Mouse (Mus musculus) embryonic facial prominence, embryonic 14.5 days (tissue): ENCODE data around the gene Hid1. TPM values are rescaled to one million over a fixed set of nuclear protein-coding genes. Genes with fewer than 3 reads are reported as not detected.

Experiments used
- ATAC-seq: fragments of 200-750 bp; cut with Nextera tagmentation; 2 replicates; pipeline ENCODE4 v1.8.0; 2017; ENCODE audit warnings: low read depth, moderate number of reproducible peaks, moderate TSS enrichment
- DNase-seq: peaks from one replicate; pipeline ENCODE4 v3.0.0-alpha.2; 2015; ENCODE audit warnings: low spot score
- H3K27ac ChIP-seq: fragments of 300-500 bp; sonication (generic); replicated peaks from 2 replicates; pipeline ENCODE4 v1.5.1; 2014; ENCODE audit warnings: low read depth, mild to moderate bottlenecking, low read length, moderate library complexity
- H3K27me3 ChIP-seq: fragments of 300-500 bp; sonication (generic); replicated peaks from 2 replicates; pipeline ENCODE4 v1.6.1; 2014; ENCODE audit warnings: low read length; ENCODE audit not compliant: control insufficient read depth, insufficient read depth
- H3K36me3 ChIP-seq: fragments of 300-500 bp; sonication (generic); 2 replicates; pipeline ENCODE4 v1.6.1; 2014; ENCODE audit warnings: low read length, mixed read lengths; ENCODE audit not compliant: control insufficient read depth, insufficient read depth
- H3K4me1 ChIP-seq: fragments of 300-500 bp; sonication (generic); 2 replicates; pipeline ENCODE4 v1.6.1; 2014; ENCODE audit warnings: antibody characterized with exemption, low read length; ENCODE audit not compliant: control insufficient read depth, insufficient read depth
- H3K4me2 ChIP-seq: fragments of 300-500 bp; sonication (generic); 2 replicates; pipeline ENCODE4 v1.6.1; 2014; ENCODE audit warnings: low read depth, mild to moderate bottlenecking, low read length, moderate library complexity, mixed read lengths
- H3K4me3 ChIP-seq: fragments of 300-500 bp; sonication (generic); 2 replicates; pipeline ENCODE4 v1.5.1; 2014; ENCODE audit warnings: low read depth, mild to moderate bottlenecking, low read length
- H3K9ac ChIP-seq: fragments of 300-500 bp; sonication (generic); 2 replicates; pipeline ENCODE4 v1.6.1; 2014; ENCODE audit warnings: low read depth, mild to moderate bottlenecking, low read length, moderate library complexity, mixed read lengths
- H3K9me3 ChIP-seq: fragments of 300-500 bp; sonication (generic); 2 replicates; pipeline ENCODE4 v1.6.1; 2016; ENCODE audit warnings: low read length; ENCODE audit not compliant: control insufficient read depth
- WGBS: fragments of 180-500 bp; shearing (Covaris S2); extraction: QIAGEN DNeasy Blood & Tissue Kit; methylation state at CpG from one replicate; pipeline ENCODE4 v1.1.7; 2014; 5-methylcytosine and 5-hydroxymethylcytosine counted together
- polyA plus RNA-seq: library from polyadenylated mRNA; unstranded; fragments of >200 nt; fragmentation: Nextera tagmentation; extraction: Ambion mirVana; gene quantifications from 2 replicates; pipeline ENCODE4 v1.2.1, GENCODE M21; 2014

Hid1 gene
- 10.3 and 10.5 TPM in 2 replicates for polyA plus RNA-seq

DNA sequence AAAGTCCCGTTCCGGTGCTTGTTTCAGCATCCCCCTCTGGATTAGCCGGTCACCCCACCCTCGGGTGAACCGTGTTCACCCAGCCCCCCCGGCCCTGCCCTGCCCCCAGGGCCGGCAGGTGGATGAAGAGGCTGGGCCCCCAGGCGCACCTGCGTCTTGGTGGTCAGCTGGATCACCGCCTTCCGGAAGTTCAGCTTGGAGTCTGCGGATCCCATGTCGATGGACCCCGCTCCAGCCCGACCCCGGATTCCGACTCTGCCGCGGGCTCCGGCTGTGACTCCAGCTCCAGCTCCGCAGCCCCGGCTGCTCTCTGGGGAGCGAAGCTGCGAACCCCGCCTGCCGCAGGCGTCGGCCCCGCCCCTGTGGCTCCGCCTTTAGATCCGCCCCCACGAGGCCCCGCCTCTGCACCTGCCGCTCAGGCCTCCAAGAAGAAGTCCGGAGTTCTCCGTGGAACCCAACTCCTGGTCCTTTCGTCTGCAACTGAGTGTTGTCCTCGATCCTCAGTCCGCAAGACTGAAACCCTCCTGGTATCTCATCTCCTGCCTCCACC lies at the start of gene Hid1:
Gene Hid1, minus strand, starts transcription at position 362 of the 550 bp plus-strand sequence.
- peaks cover 47% of the 10 kb centered on the region for H3K27me3 ChIP-seq

DNA sequence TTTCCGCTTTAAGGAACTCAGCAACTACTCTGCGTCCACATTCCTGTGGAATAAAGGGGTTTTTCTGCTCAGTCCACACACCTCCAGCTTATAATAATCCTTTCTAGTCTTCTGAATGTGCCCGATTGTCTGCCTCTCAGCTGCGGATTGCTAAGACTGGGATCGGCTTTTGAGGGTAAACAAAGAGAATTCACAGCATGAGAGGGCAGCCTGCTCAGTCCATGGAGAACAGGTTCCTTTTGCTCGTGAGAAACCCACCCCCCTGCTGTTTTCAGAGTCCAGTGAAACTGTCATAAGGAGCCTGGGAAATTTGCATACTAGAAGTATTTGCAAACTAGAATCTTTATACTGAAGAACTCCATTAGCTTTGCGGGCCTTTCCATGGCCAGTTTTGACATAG lies 42.0 kb upstream of the Hid1 start:
- DNase-seq (no peak), ATAC-seq (no peak; the same call in 1 of the 2 replicates)
- Histone ChIP-seq H3K27ac (peak overlapping the region; percentile 61), H3K4me2 (no peak overlapping the region), H3K4me3 (no peak overlapping the region), H3K9ac (no peak overlapping the region), H3K36me3 (peaks cover 48% of the 10 kb centered on the region), H3K27me3 (no peaks in the 10 kb centered on the region), H3K4me1 (peaks cover 9% of the 10 kb centered on the region), H3K9me3 (no peaks in the 10 kb centered on the region)
- 63% methylated on average over 7 of the region's 7 CpGs for WGBS

More for the DNA sequence above, at the start of gene Hid1:
- peak within 1 kb of the TSS; percentile 79 for H3K4me2 ChIP-seq
- H3K9ac ChIP-seq, result peak within 1 kb of the TSS; percentile 62
- peak; percentile 68 for ATAC-seq
- H3K4me1 ChIP-seq, result peaks cover 12% of the 10 kb centered on the region; the same call in 1 of the 2 replicates
- no peaks in the 10 kb centered on the region for H3K9me3 ChIP-seq
- H3K27ac ChIP-seq, result no peak within 1 kb of the TSS
- H3K4me3 ChIP-seq, result peak within 1 kb of the TSS; percentile 46
- 1% methylated on average over 14 of the region's 39 CpGs for WGBS
- peak; percentile 86 for DNase-seq
- no peaks in the 10 kb centered on the region for H3K36me3 ChIP-seq

DNA sequence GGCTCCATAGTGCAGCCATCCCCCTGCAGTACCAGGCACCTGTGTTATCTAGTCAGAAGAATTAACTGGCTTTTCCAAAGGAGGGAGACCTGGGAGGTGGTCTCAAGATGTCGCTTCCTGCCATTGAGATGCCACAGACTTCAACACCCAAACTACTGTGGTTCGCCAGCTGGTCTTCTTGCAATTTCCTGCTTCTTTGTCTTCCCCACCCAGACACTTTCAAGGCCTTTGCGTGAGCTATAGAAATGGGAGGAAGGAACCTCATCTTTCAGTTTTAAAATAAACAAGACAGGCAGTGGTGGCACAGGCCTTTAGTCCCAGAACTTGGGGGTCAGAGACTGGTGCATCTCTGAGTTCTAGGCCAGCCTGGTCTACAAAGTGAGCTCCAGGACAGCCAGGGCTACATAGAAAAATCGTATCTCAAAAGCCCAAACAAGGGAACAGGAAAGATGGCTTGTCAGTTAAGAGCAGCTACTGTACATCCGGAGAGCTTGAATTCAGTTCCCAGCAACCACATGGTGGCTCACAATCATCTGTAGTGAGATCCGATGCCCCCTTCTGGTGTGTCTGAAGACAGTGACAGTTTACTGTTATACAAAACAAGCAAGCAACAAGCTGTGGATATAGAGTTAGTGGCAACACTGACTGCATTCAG lies 40.8 kb upstream of the Hid1 start:
- no peak overlapping the region for H3K9ac ChIP-seq
- DNase-seq (no peak), ATAC-seq (no peak)
- no peak overlapping the region for H3K4me2 ChIP-seq
- H3K4me3 ChIP-seq, result no peak overlapping the region
- H3K9me3 ChIP-seq, result no peaks in the 10 kb centered on the region
- H3K4me1 ChIP-seq, result peaks cover 12% of the 10 kb centered on the region
- peaks cover 48% of the 10 kb centered on the region for H3K36me3 ChIP-seq
- no peaks in the 10 kb centered on the region for H3K27me3 ChIP-seq
- WGBS, result 85% methylated on average over 6 of the region's 6 CpGs
- no peak overlapping the region for H3K27ac ChIP-seq

DNA sequence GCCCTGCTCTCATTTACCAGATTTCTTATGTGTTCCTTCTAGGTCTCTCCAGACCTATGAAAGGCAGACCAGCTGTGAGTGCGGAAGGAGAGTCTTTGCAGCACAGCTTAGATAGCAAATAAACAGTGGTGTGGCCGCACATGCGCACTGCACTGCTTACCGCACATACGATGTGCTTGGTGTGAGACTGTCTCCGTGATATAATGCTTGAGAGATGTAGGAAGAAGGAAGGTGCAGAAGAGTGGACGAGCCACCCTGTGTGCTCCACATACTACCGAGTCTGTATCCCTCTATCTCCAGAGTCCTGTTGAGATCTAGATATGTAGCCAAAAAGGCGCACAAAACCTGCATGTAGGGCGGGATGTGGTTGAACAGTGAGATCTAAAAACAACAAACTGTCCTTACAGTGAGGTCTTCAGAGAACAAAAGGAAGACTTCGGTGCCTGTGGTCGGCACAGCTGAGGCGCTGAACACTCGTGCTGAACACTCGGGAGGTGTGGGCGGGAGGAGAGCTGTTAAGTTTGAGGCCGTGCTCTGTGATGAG lies 39.4 kb upstream of the Hid1 start:
- Histone ChIP-seq H3K27ac (no peak overlapping the region), H3K4me3 (no peak overlapping the region), H3K9ac (no peak overlapping the region), H3K27me3 (no peaks in the 10 kb centered on the region), H3K4me2 (no peak overlapping the region), H3K4me1 (peaks cover 10% of the 10 kb centered on the region), H3K36me3 (peaks cover 48% of the 10 kb centered on the region), H3K9me3 (no peaks in the 10 kb centered on the region)
- WGBS, result 94% methylated on average over 17 of the region's 17 CpGs
- DNase-seq (no peak), ATAC-seq (no peak)

DNA sequence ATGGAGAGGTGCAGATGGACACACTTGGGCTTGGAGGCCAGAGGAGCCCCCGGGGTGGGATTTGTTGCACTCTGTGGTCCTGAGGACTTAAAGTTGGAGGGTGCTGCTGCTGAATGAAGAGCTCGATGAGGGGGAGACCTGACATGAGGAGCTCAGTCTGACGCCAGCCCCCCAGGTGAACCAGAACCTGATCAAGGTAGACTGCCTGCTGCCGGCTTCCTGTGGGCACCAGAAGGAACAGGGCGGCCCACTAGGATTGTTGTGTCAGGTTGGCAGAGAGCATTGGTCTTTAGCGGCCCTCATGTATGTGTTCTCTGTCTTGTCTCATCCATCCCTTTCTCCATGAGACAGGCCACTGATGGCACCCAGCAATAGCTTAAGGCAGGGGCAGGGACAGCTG lies 38.2 kb upstream of the Hid1 start:
- ATAC-seq (no peak), DNase-seq (no peak)
- no peaks in the 10 kb centered on the region for H3K9me3 ChIP-seq
- WGBS, result 100% methylated on average over 6 of the region's 6 CpGs
- no peak overlapping the region for H3K27ac ChIP-seq
- no peak overlapping the region for H3K4me3 ChIP-seq
- H3K27me3 ChIP-seq, result no peaks in the 10 kb centered on the region
- no peak overlapping the region for H3K4me2 ChIP-seq
- peaks cover 42% of the 10 kb centered on the region for H3K36me3 ChIP-seq
- no peak overlapping the region for H3K9ac ChIP-seq
- peaks cover 5% of the 10 kb centered on the region; the same call in 1 of the 2 replicates for H3K4me1 ChIP-seq

DNA sequence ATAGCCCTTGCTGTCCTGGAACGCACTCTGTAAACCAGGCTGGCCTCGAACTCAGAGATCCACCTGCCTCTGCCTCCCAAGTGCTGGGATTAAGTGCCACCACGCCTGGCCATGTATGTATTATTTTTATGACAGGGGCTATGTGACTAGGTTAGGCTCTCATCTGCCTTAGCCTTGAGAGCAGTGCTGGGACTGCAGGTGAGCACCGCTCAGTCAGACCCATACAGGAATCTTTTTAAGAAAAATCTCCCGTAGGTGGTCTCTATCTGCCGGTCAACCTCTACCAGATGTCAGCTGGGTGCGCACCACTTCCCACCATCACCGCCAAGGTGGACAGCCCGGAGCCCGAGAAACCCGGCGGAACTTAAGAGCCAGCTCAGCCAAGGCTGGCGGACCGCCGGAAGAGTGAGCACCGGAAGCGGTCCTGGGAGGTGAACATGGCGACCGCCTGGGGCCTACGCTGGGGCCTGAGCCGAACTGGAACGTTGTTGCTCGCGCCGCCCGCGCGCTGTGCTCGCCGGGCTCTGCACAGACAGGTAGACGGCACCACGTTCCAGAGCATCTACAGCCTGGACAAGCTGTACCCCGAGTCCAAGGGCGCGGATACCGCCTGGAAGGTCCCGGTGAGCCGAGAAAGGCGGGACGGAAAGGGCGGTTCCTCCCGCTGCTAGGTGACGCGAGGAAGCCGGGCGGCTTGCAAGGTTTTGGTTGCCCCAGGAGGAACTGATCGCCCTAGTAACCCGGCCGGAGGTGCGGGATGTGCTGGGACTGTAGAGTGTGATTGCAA lies 36.0 kb upstream of the Hid1 start, which contains the start of gene Mrpl58:
Gene Mrpl58, plus strand, starts transcription at position 415 of the 787 bp plus-strand sequence.
- Histone ChIP-seq H3K9me3 (no peaks in the 10 kb centered on the region), H3K27ac (peak within 1 kb of the TSS; percentile 93), H3K9ac (peak within 1 kb of the TSS; percentile 94), H3K4me1 (peaks cover 5% of the 10 kb centered on the region; the same call in 1 of the 2 replicates), H3K36me3 (peaks cover 26% of the 10 kb centered on the region; the same call in 1 of the 2 replicates), H3K27me3 (no peaks in the 10 kb centered on the region), H3K4me3 (peak within 1 kb of the TSS; percentile 90), H3K4me2 (peak within 1 kb of the TSS; percentile 85)
- ATAC-seq, result peak; percentile 93
- peak; percentile 91 for DNase-seq
- WGBS, result 4% methylated on average over 35 of the region's 50 CpGs

DNA sequence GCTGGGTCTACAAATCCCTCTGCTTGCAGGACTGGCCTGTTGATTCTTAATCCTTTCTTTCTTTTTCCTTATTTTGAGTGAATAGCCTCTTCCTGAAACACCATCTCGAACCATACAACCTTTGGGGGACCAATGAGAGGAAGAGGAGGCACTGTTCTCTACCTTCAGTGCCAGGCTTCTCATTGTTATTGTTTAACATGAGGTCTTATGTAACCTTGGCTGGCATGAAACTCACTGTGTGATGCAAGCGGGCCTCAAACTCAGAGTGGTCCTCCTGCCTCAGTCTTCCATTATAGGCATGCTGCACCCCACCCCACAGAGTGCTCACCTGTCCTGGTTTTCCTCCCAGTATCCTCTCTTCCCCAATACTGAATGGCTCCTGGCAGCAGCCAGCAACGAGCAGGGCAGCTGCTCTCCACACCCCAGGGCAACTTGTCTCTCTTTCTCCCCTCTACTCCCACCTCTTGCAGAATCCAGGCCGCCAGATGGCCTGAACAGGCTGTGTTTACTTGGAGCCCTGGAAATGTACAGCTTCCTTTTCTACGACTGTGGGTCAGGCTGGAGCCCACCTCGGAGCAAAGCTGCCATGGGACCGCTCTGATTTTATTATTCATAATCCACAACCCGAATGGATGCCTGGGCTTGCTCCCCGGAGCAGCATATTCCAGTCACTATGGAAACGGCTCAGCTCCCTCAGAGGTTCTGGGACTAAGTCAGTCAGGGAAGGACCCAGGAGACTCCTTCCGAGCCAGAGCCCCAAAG lies 33.3 kb upstream of the Hid1 start:
- Histone ChIP-seq H3K9ac (no peak overlapping the region), H3K36me3 (peaks cover 11% of the 10 kb centered on the region; the same call in 1 of the 2 replicates), H3K4me3 (no peak overlapping the region), H3K9me3 (no peaks in the 10 kb centered on the region), H3K27me3 (no peaks in the 10 kb centered on the region), H3K4me2 (no peak overlapping the region), H3K4me1 (peaks cover 5% of the 10 kb centered on the region; the same call in 1 of the 2 replicates), H3K27ac (no peak overlapping the region)
- DNase-seq (peak; percentile 50), ATAC-seq (peak; percentile 23)
- 49% methylated on average over 11 of the region's 11 CpGs for WGBS

DNA sequence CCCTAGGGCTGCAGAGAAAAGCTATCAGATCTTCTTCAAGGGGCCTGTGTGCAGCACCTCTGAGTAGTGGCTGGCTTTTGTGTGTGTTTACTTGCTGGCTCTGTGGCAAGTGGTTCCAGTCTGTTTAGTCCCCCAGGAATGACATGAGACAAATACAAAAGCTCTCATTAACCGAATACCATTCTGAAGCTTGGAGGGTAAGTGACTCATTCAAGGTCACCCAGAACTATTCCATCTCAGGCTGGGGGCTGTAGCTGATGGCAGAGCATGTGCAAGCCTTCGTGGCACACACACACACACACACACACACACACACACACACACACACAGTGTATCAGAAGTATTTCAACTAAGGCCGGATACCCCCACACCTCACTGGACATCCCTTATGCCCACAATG lies 32.6 kb upstream of the Hid1 start:
- WGBS, result 97% methylated on average over 2 of the region's 3 CpGs
- no peak overlapping the region for H3K27ac ChIP-seq
- no peaks in the 10 kb centered on the region for H3K9me3 ChIP-seq
- no peak overlapping the region for H3K4me2 ChIP-seq
- H3K4me1 ChIP-seq, result peaks cover 5% of the 10 kb centered on the region; the same call in 1 of the 2 replicates
- ATAC-seq (no peak), DNase-seq (no peak)
- no peak overlapping the region for H3K4me3 ChIP-seq
- H3K9ac ChIP-seq, result no peak overlapping the region
- no peaks in the 10 kb centered on the region for H3K27me3 ChIP-seq
- peaks cover 14% of the 10 kb centered on the region; the same call in 1 of the 2 replicates for H3K36me3 ChIP-seq
